Mouse (Mus musculus) limb, embryonic 15.5 days (tissue): Measurements from ENCODE around the gene Ednrb. TPM values are rescaled to one million over a fixed set of nuclear protein-coding genes. Genes with fewer than 3 reads are reported as not detected.
A peak's percentile ranks its signal among the peaks of the same experiment; 100 is the strongest.

ENCODE experiments used
- ATAC-seq: fragments of 200-750 bp; cut with Nextera tagmentation; 2 replicates; pipeline ENCODE4 v1.8.0; 2017; ENCODE audit warnings: low read depth, moderate TSS enrichment; ENCODE audit not compliant: insufficient number of reproducible peaks, low FRiP score, low TSS enrichment
- H3K27ac ChIP-seq: fragments of 300-500 bp; sonication (generic); 2 replicates; pipeline ENCODE4 v1.5.1; 2015; ENCODE audit warnings: moderate library complexity, mild to moderate bottlenecking, inconsistent platforms
- H3K27me3 ChIP-seq: fragments of 300-500 bp; sonication (generic); 2 replicates; pipeline ENCODE4 v1.6.1; 2015; ENCODE audit warnings: inconsistent platforms
- H3K36me3 ChIP-seq: fragments of 300-500 bp; sonication (generic); 2 replicates; pipeline ENCODE4 v1.6.1; 2015; ENCODE audit warnings: inconsistent platforms
- H3K4me1 ChIP-seq: fragments of 300-500 bp; sonication (generic); 2 replicates; pipeline ENCODE4 v1.6.1; 2015; ENCODE audit warnings: inconsistent platforms
- H3K4me2 ChIP-seq: fragments of 300-500 bp; sonication (generic); 2 replicates; pipeline ENCODE4 v1.6.1; 2015; ENCODE audit warnings: mild to moderate bottlenecking, inconsistent platforms
- H3K4me3 ChIP-seq: fragments of 300-500 bp; sonication (generic); 2 replicates; pipeline ENCODE4 v1.5.1; 2015; ENCODE audit warnings: mild to moderate bottlenecking, inconsistent platforms
- H3K9ac ChIP-seq: fragments of 300-500 bp; sonication (generic); 2 replicates; pipeline ENCODE4 v1.6.1; 2015; ENCODE audit warnings: inconsistent platforms
- H3K9me3 ChIP-seq: fragments of 300-500 bp; sonication (generic); 2 replicates; pipeline ENCODE4 v1.6.1; 2016; ENCODE audit warnings: inconsistent platforms
- WGBS: fragments of 180-500 bp; shearing (Covaris S2); methylation state at CpG from one replicate; pipeline ENCODE4 v1.1.7; 2015; 5-methylcytosine and 5-hydroxymethylcytosine counted together
- polyA plus RNA-seq: library from polyadenylated mRNA; unstranded; fragments of >200 nt; fragmentation: Nextera tagmentation; extraction: Ambion mirVana; gene quantifications from 2 replicates; pipeline ENCODE4 v1.2.1, GENCODE M21; 2015

Gene Ednrb
- 21.6 and 28.1 TPM in 2 replicates for polyA plus RNA-seq

DNA sequence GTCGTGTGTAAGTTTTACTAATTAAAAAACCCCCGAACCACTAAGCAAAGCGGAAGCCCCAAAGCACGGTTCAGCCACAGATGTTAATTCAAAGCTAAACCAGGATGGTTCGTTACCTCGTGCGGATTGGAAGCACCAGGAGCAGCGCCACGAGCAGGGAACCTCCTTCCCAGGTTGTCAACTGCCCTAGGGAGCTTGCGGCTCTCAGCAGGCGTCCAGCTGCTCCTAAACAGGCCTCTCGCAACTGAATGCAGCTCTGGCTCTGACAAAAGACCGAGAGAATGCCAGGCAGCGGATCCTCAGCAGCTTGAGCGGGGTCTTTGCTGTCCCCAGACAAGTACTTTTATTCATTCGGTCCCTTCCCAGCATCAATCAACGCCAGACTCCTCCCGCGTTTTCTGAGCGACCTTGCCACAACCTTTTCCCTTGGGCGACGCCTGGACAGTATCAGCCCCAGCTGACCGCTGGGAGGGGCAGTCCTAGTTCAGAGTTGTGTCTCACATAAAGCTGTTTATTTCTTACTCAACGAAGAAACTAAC is at the start of gene Ednrb:
Gene Ednrb (minus strand): TSS at position 392 of the 539 bp plus-strand sequence.
- WGBS: 2% methylated on average over 24 of the region's 24 CpGs
- no peaks in the 10 kb centered on the region for H3K9me3 ChIP-seq
- no peak within 1 kb of the TSS for H3K27ac ChIP-seq
- peak within 1 kb of the TSS; percentile 91 for H3K4me2 ChIP-seq
- H3K4me1 ChIP-seq: peaks cover 14% of the 10 kb centered on the region
- no peak for ATAC-seq
- peaks cover 31% of the 10 kb centered on the region for H3K27me3 ChIP-seq
- no peaks in the 10 kb centered on the region for H3K36me3 ChIP-seq
- H3K4me3 ChIP-seq: peak within 1 kb of the TSS; percentile 45
- 0 out of 2 replicates have a peak within 1 kb of the TSS, but pooled peaks have one; percentile 11 for H3K9ac ChIP-seq

DNA sequence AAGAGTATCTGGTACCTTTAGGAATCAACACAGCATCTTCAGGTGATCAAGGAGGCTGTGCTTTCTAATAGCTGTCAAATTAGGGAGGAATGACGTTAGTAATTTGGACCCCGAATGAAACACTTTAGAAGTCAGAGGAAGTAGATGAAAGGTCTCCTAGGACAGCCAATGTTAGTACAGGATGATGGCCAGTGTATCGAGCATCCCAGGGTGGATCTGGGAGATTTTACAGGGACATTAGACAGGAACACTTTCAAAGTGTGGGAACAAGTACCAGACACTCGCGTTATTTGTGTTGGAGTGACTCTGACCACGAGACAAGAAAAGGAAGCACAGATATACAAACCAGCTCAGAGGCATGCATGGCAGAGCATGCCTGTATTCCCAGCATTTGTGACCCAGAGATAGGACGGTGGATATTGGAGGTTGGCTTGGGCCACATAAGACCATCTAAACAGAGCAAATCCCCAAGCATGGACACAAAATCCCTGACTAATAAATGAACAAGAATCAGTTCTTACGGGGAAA is 48.3 kb upstream of the Ednrb start:
- no peak for ATAC-seq
- Histone ChIP-seq H3K27me3 (no peaks in the 10 kb centered on the region), H3K36me3 (no peaks in the 10 kb centered on the region), H3K4me1 (no peaks in the 10 kb centered on the region), H3K27ac (no peak overlapping the region), H3K4me2 (no peak overlapping the region), H3K9me3 (no peaks in the 10 kb centered on the region), H3K9ac (no peak overlapping the region), H3K4me3 (no peak overlapping the region)
- WGBS: 74% methylated on average over 8 of the region's 8 CpGs

DNA sequence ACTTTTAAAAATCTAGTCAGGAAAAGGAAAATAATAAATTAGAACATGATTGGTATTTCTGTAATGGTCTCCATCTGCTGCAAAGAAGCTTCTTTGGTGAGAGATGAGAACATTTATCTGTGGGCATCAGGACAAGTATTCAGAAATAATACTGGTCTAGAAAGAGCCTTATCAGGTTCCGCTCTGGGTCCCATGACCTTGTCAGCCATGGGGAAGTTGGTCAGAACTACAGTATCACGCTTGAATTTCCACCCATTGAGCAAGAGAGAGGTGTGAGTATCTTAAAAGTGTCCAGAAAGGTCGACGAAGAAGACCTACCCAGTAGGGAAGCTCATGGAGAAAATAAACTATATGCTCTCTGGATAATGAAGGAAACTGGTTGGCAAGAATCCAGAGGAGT is 46.6 kb upstream of the Ednrb start:
- Histone ChIP-seq H3K36me3 (no peaks in the 10 kb centered on the region), H3K4me1 (no peaks in the 10 kb centered on the region), H3K4me3 (no peak overlapping the region), H3K9me3 (no peaks in the 10 kb centered on the region), H3K4me2 (no peak overlapping the region), H3K27ac (no peak overlapping the region), H3K27me3 (no peaks in the 10 kb centered on the region), H3K9ac (no peak overlapping the region)
- 80% methylated on average over 4 of the region's 4 CpGs for WGBS
- no peak for ATAC-seq

DNA sequence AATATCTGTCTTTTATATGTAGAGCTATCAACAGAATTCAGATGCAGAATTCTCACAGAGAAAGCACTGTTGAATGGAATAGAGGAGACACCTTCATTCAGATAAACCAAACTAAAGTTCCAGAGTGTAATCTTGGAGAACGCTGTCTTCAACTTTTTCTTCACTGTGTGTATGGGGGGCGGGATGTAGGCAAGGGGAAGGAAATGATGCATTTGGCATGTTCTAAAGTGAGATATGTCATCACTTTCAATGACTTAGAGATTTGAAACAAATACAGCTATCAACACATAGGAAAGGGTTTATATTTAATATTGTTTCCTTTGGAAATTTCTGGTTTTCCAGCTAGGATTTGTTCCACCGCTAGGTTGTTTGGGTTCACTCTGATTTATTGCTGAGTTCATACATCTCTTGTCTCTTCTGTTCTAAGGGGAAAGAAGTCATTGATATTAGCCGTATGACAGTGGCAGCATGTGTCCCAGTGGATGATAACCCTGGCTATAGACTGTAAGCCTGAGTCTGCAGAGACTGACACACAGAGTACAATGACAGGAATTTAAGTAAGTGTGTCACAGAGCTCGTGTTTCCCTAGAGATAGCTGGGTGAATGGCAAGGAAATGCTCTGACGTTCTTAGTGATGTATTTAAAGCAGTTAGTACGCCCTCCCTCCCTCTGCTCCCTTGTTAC is 40.8 kb upstream of the Ednrb start:
- H3K9ac ChIP-seq: no peak overlapping the region
- peak; percentile 19; the same call in 1 of the 2 replicates for ATAC-seq
- 75% methylated on average over 7 of the region's 7 CpGs for WGBS
- H3K4me1 ChIP-seq: no peaks in the 10 kb centered on the region
- H3K36me3 ChIP-seq: no peaks in the 10 kb centered on the region
- no peaks in the 10 kb centered on the region for H3K27me3 ChIP-seq
- no peak overlapping the region for H3K4me3 ChIP-seq
- H3K9me3 ChIP-seq: no peaks in the 10 kb centered on the region
- no peak overlapping the region for H3K4me2 ChIP-seq
- H3K27ac ChIP-seq: no peak overlapping the region

DNA sequence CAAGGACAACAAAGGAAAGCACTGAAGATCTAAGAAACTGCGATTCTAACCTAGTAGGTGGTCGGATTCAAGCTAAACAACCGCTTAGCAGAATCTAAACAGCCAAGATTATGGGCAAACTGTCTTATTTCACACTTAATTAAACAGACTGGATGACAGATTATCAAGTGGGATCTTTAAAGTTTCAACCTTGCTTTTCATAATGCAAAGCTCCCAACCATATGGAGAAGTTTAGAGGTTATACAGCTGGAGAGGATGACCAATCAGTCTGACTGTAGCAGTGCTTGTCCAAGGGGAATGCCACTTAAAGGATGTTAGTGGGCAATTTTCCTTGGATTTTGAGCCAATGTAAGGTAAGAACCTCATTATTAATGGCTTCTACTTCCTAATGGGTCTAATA is 38.7 kb upstream of the Ednrb start:
- H3K27ac ChIP-seq: no peak overlapping the region
- ATAC-seq: no peak
- WGBS: 78% methylated on average over 3 of the region's 3 CpGs

DNA sequence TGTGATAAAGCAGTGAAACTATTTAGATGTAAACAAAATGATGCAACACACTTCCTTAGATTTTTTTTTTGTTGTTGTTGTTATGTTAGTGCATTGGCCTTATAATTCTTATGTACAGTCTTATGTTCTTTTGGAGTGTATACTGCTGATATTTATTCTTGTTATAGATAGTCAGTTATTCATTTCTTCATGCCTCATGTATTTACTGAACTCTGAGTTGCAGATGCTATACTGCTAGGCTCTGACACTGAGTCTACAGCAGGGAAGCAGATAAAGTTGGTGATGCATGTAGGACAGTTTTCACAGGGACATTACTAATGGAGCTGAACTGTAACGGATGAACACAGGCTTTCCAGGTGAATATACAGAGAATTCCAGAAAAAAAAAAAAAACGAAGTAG is 32.9 kb upstream of the Ednrb start:
- H3K27ac ChIP-seq: no peak overlapping the region
- no peak overlapping the region for H3K4me2 ChIP-seq
- no peak overlapping the region for H3K4me3 ChIP-seq
- no peak overlapping the region for H3K9ac ChIP-seq
- no peaks in the 10 kb centered on the region for H3K27me3 ChIP-seq
- ATAC-seq: no peak
- no peaks in the 10 kb centered on the region for H3K36me3 ChIP-seq
- 91% methylated on average over 2 of the region's 2 CpGs for WGBS
- no peaks in the 10 kb centered on the region for H3K4me1 ChIP-seq
- H3K9me3 ChIP-seq: no peaks in the 10 kb centered on the region

More for the DNA sequence above, 38.7 kb upstream of the Ednrb start:
- Histone ChIP-seq H3K36me3 (no peaks in the 10 kb centered on the region), H3K4me2 (no peak overlapping the region), H3K9me3 (no peaks in the 10 kb centered on the region), H3K27me3 (no peaks in the 10 kb centered on the region), H3K4me3 (no peak overlapping the region), H3K9ac (no peak overlapping the region), H3K4me1 (no peaks in the 10 kb centered on the region)

DNA sequence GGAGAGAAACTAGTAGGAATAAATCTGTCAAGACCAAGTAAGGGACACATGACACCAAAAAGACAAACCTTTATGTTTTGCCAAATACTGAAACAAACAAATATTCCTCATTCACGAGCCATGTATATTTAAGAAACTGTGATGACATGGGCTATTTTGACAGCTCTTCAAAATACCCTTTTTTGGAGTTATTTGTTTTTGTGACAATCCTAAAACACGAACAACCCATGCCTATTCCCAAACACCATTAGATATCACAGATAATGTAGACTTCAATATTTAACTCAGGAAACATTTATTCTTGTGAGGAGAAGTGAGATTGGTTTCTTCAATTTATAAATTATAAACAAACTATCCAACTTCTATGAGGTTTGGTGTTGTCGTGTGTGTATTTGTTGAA is 32.4 kb upstream of the Ednrb start:
- no peak overlapping the region for H3K9ac ChIP-seq
- no peaks in the 10 kb centered on the region for H3K36me3 ChIP-seq
- no peaks in the 10 kb centered on the region for H3K9me3 ChIP-seq
- 82% methylated on average over 3 of the region's 3 CpGs for WGBS
- H3K27me3 ChIP-seq: no peaks in the 10 kb centered on the region
- no peak overlapping the region for H3K4me3 ChIP-seq
- no peak for ATAC-seq
- no peak overlapping the region for H3K27ac ChIP-seq
- no peak overlapping the region for H3K4me2 ChIP-seq
- no peaks in the 10 kb centered on the region for H3K4me1 ChIP-seq

DNA sequence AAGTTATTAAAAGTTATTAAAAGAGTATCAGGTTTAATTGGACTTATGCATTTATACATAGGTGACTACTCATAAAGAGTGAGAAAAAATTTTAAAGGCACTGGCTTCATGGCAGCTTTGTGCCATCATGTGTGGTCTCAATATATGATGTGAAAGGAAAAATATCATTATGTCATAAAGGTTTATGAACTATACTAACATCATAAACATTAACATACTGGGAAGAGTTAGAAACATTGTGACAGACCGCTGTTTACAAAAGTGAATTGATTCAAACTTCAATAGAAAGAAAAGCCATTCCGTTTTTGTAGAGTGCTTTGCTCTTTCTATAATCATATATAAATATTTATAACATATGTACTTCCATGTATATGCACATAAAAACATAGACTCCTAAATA is 22.4 kb upstream of the Ednrb start:
- no peaks in the 10 kb centered on the region for H3K4me1 ChIP-seq
- no peaks in the 10 kb centered on the region for H3K9me3 ChIP-seq
- H3K4me3 ChIP-seq: no peak overlapping the region
- whole genome bisulfite sequencing: 87% methylated on average over 2 of the region's 2 CpGs
- no peak overlapping the region for H3K27ac ChIP-seq
- no peak overlapping the region for H3K4me2 ChIP-seq
- no peaks in the 10 kb centered on the region for H3K36me3 ChIP-seq
- no peak for ATAC-seq
- H3K9ac ChIP-seq: no peak overlapping the region
- no peaks in the 10 kb centered on the region for H3K27me3 ChIP-seq

DNA sequence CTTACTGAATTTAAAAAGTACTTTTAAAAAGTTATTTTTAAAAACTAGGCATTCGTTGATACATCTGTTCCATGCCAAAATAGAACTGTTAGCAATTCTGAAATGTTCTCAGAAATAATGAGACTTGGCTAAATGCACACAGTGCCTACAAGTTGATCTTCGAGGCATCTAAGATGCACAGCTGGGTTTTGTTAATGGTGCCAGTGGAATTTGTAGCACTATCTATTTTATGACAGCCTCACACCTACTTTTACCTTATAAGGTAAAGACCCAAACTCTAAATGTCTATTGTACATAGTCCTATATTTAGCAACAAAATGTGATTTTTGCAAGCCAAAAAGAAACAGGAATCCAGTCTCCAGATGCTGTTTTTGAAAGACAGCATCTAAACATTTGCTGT is 21.0 kb upstream of the Ednrb start:
- Histone ChIP-seq H3K9ac (no peak overlapping the region), H3K36me3 (no peaks in the 10 kb centered on the region), H3K27ac (no peak overlapping the region), H3K4me2 (no peak overlapping the region), H3K27me3 (no peaks in the 10 kb centered on the region), H3K9me3 (no peaks in the 10 kb centered on the region), H3K4me3 (no peak overlapping the region), H3K4me1 (no peaks in the 10 kb centered on the region)
- WGBS: 50% methylated on average over 2 of the region's 2 CpGs
- no peak for ATAC-seq

DNA sequence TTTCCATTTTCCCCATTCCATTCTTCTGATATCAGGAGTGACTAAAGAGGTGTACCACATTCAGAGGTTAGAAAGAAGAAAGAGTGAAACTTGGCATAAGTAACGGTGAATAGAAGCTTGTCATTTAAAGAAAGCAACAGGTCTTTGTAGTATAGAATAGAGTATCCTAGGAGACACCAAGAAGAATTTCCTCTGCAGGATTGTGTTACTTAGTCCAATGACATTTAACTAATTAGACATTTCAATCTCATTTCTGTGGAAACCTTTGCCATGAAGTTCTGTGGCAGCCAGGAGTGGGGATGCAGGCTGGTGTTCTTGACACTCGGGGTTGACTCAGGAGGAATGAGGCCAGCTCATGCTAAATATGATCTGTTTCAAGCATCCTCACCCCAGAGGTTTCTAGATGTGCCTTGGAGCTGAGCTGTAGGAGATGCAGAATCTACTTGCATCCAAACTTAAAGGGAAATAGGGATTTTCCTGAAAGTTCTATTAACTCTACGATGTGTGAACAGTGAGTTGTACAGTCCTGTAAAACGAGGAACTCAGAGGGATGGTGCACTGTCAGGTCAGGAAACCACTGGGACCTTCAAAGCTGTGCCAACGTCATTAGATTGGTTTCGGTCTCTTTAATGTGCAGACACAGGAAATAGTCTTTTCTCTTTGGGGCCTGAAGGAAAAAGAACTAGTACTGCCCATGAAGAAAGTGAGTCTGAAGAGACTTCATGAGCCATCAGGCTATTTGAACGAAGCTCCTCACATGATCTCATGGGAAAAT is 6.1 kb upstream of the Ednrb start:
- 0 out of 2 replicates have a peak, but pooled peaks cover 2% of the 10 kb centered on the region for H3K27me3 ChIP-seq
- no peak overlapping the region for H3K9ac ChIP-seq
- H3K36me3 ChIP-seq: no peaks in the 10 kb centered on the region
- no peak for ATAC-seq
- no peaks in the 10 kb centered on the region for H3K9me3 ChIP-seq
- H3K4me3 ChIP-seq: no peak overlapping the region
- WGBS: 69% methylated on average over 7 of the region's 7 CpGs
- no peak overlapping the region for H3K27ac ChIP-seq
- no peak overlapping the region for H3K4me2 ChIP-seq
- no peaks in the 10 kb centered on the region for H3K4me1 ChIP-seq

DNA sequence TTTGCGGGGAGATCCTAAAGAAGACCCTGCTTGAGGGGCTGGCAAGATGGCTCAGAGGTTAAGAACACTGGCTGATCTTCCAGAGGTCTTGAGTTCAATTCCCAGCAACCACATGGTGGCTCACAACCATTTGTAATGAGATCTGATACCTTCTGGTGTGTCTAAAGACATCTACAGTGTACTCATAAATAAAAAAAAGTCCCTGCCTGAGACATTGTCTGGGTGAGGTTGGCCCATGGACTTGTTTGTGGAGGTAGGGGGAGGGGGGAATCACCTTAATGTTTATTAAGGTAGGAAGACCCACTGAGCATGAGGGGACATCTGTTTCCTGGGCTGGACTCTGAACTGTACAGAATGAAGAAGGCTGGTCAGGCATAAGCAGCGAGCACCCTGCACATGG is 1.5 kb upstream of the Ednrb start:
- no peak for ATAC-seq
- Histone ChIP-seq H3K27ac (no peak overlapping the region), H3K36me3 (no peaks in the 10 kb centered on the region), H3K27me3 (peaks cover 31% of the 10 kb centered on the region), H3K9me3 (no peaks in the 10 kb centered on the region), H3K4me2 (no peak overlapping the region), H3K4me3 (no peak overlapping the region), H3K4me1 (peaks cover 14% of the 10 kb centered on the region), H3K9ac (no peak overlapping the region)
- 83% methylated on average over 2 of the region's 2 CpGs for WGBS

DNA sequence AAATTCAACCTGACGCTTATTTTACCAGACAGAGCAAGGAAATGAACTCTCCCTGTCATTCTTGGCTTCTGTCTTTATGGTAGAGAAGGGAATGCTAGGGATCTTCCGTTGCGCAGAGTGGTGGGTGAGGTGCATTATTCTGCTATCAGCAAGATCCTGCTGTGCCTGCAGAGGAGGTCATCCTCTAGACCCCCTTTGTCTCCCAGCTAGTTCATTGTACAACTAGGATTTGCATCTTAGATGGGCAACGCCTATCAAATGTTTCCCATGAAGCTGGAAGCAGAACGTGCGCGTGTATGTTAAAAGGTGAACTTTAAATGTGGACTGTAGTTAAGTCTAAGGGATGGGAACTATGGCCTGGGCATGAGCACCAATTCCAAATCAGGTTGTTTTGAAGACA is 742 bp upstream of the Ednrb start:
- Histone ChIP-seq H3K27ac (no peak overlapping the region), H3K36me3 (no peaks in the 10 kb centered on the region), H3K9me3 (no peaks in the 10 kb centered on the region), H3K9ac (no peak overlapping the region), H3K4me2 (no peak overlapping the region), H3K4me1 (peaks cover 14% of the 10 kb centered on the region), H3K27me3 (peaks cover 31% of the 10 kb centered on the region), H3K4me3 (no peak overlapping the region)
- 83% methylated on average over 7 of the region's 7 CpGs for WGBS
- ATAC-seq: no peak
